Mouse (Mus musculus) intestine, postnatal 0 days (tissue): ENCODE data around the gene Olfr635. TPM values are rescaled to one million over a fixed set of nuclear protein-coding genes. Genes with fewer than 3 reads are reported as not detected.
A peak's percentile ranks its signal among the peaks of the same experiment; 100 is the strongest.
"Not testable (repeated sequence)": the region's sequence is repeated elsewhere in the genome, so short reads cannot be mapped to it uniquely, and the experiment has no call there.

Experiments used
- ATAC-seq: fragments of 200-750 bp; cut with Nextera tagmentation; 2 replicates; pipeline ENCODE4 v1.8.0; 2017; ENCODE audit warnings: mild to moderate bottlenecking, moderate TSS enrichment, moderate library complexity
- H3K27ac ChIP-seq: fragments of 300-500 bp; sonication (generic); 2 replicates; pipeline ENCODE4 v1.5.1; 2014; ENCODE audit warnings: mild to moderate bottlenecking, low read depth, low read length, moderate library complexity
- H3K27me3 ChIP-seq: fragments of 300-500 bp; sonication (generic); replicated peaks from 2 replicates; pipeline ENCODE4 v1.6.1; 2014; ENCODE audit warnings: low read length, mixed read lengths; ENCODE audit not compliant: control insufficient read depth, insufficient read depth
- H3K36me3 ChIP-seq: fragments of 300-500 bp; sonication (generic); 2 replicates; pipeline ENCODE4 v1.6.1; 2014; ENCODE audit warnings: mild to moderate bottlenecking, moderate library complexity; ENCODE audit not compliant: control insufficient read depth, insufficient read depth
- H3K4me1 ChIP-seq: fragments of 300-500 bp; sonication (generic); replicated peaks from 2 replicates; pipeline ENCODE4 v1.6.1; 2014; ENCODE audit warnings: antibody characterized with exemption, low read length, mixed read lengths; ENCODE audit not compliant: control insufficient read depth, insufficient read depth
- H3K4me2 ChIP-seq: fragments of 300-500 bp; sonication (generic); replicated peaks from 2 replicates; pipeline ENCODE4 v1.6.1; 2014; ENCODE audit warnings: low read depth, mild to moderate bottlenecking, moderate library complexity
- H3K4me3 ChIP-seq: fragments of 300-500 bp; sonication (generic); 2 replicates; pipeline ENCODE4 v1.5.1; 2014; ENCODE audit warnings: low read depth, low read length
- H3K9ac ChIP-seq: fragments of 300-500 bp; sonication (generic); 2 replicates; pipeline ENCODE4 v1.6.1; 2014; ENCODE audit warnings: mild to moderate bottlenecking, low read depth, low read length
- H3K9me3 ChIP-seq: fragments of 300-500 bp; sonication (generic); 2 replicates; pipeline ENCODE4 v1.6.1; 2016; ENCODE audit warnings: mixed run types; ENCODE audit not compliant: control insufficient read depth
- CTCF ChIP-seq: sonication (generic); IDR thresholded peaks from 2 replicates; pipeline ENCODE4 v1.5.1; 2016; ENCODE audit warnings: low read depth, mild to moderate bottlenecking, control low read depth, antibody characterized with exemption, moderate library complexity
- WGBS: fragments of 180-500 bp; shearing (Covaris S2); extraction: QIAGEN DNeasy Blood & Tissue Kit; methylation state at CpG from one replicate; pipeline ENCODE4 v1.1.7; 2014; 5-methylcytosine and 5-hydroxymethylcytosine counted together
- polyA plus RNA-seq: library from polyadenylated mRNA; unstranded; fragments of >200 nt; fragmentation: Nextera tagmentation; extraction: Ambion mirVana; gene quantifications from 2 replicates; pipeline ENCODE4 v1.2.1, GENCODE M21; 2015

Olfr635 gene
- not detected in 2 replicates for polyA plus RNA-seq

- no peak for ATAC-seq
- H3K27ac ChIP-seq: no peak within 1 kb of the TSS
- WGBS: 71% methylated on average over 1 of the region's 1 CpGs
- H3K4me2 ChIP-seq: no peak within 1 kb of the TSS
- TF ChIP-seq CTCF: no peak
- no peak within 1 kb of the TSS for H3K4me3 ChIP-seq
- H3K4me1 ChIP-seq: no peaks in the 10 kb centered on the region
- no peak within 1 kb of the TSS for H3K9ac ChIP-seq
- H3K9me3 ChIP-seq: no peaks in the 10 kb centered on the region
- H3K36me3 ChIP-seq: no peaks in the 10 kb centered on the region
- H3K27me3 ChIP-seq: no peaks in the 10 kb centered on the region
Measured at GRCm38 (mm10) chr7:103970852-103971251, at the start of gene Olfr635. Gene Olfr635, plus strand, starts transcription at chr7:103971152.

- TF ChIP-seq CTCF: no peak
- no peaks in the 10 kb centered on the region for H3K27me3 ChIP-seq
Measured at GRCm38 (mm10) chr7:103928525-103928924, 42.4 kb upstream of the Olfr635 start, which contains the start of gene Olfr631. Gene Olfr631, plus strand, starts transcription at chr7:103928825.

GRCm38 (mm10) chr7:103934264-103934663 is 36.7 kb upstream of the Olfr635 start, which contains the start of gene Olfr632:
Gene Olfr632, plus strand, starts transcription at chr7:103934347.
- Histone ChIP-seq H3K4me3 (no peak within 1 kb of the TSS), H3K4me1 (no peaks in the 10 kb centered on the region), H3K27ac (no peak within 1 kb of the TSS), H3K36me3 (no peaks in the 10 kb centered on the region), H3K4me2 (no peak within 1 kb of the TSS), H3K9me3 (no peaks in the 10 kb centered on the region), H3K27me3 (no peaks in the 10 kb centered on the region), H3K9ac (no peak within 1 kb of the TSS)
- no peak for ATAC-seq
- WGBS: 69% methylated on average over 2 of the region's 2 CpGs
- TF ChIP-seq CTCF: no peak

More at GRCm38 (mm10) chr7:103928525-103928924, 42.4 kb upstream of the Olfr635 start, which contains the start of gene Olfr631:
- ATAC-seq: no peak
- H3K27ac ChIP-seq: no peak within 1 kb of the TSS
- no peak within 1 kb of the TSS for H3K4me2 ChIP-seq
- no peak within 1 kb of the TSS for H3K9ac ChIP-seq
- no peaks in the 10 kb centered on the region for H3K9me3 ChIP-seq
- H3K36me3 ChIP-seq: no peaks in the 10 kb centered on the region
- H3K4me1 ChIP-seq: no peaks in the 10 kb centered on the region
- H3K4me3 ChIP-seq: no peak within 1 kb of the TSS

GRCm38 (mm10) chr7:103942730-103943129 is 28.2 kb upstream of the Olfr635 start:
- H3K4me3 ChIP-seq: no peak overlapping the region
- no peak for ATAC-seq
- 25% methylated on average over 2 of the region's 2 CpGs for WGBS

GRCm38 (mm10) chr7:103944137-103944536 is 26.8 kb upstream of the Olfr635 start, which contains the start of gene Olfr633:
Gene Olfr633, plus strand, starts transcription at chr7:103944437.
- Histone ChIP-seq H3K27me3 (no peaks in the 10 kb centered on the region), H3K9ac (no peak within 1 kb of the TSS), H3K36me3 (no peaks in the 10 kb centered on the region), H3K4me3 (no peak within 1 kb of the TSS), H3K4me1 (no peaks in the 10 kb centered on the region), H3K9me3 (no peaks in the 10 kb centered on the region), H3K27ac (no peak within 1 kb of the TSS), H3K4me2 (no peak within 1 kb of the TSS)
- ATAC-seq: no peak
- no peak for TF ChIP-seq CTCF

More at GRCm38 (mm10) chr7:103942730-103943129, 28.2 kb upstream of the Olfr635 start:
- peak; percentile 92 for TF ChIP-seq CTCF
- H3K4me2 ChIP-seq: no peak overlapping the region
- H3K36me3 ChIP-seq: no peaks in the 10 kb centered on the region
- H3K27me3 ChIP-seq: no peaks in the 10 kb centered on the region
- H3K9me3 ChIP-seq: no peaks in the 10 kb centered on the region
- H3K27ac ChIP-seq: no peak overlapping the region
- H3K4me1 ChIP-seq: no peaks in the 10 kb centered on the region
- H3K9ac ChIP-seq: no peak overlapping the region

- H3K27ac ChIP-seq, H3K4me1 ChIP-seq, H3K36me3 ChIP-seq, H3K4me3 ChIP-seq, H3K9me3 ChIP-seq, H3K27me3 ChIP-seq, ATAC-seq, H3K4me2 ChIP-seq, H3K9ac ChIP-seq: not testable (repeated sequence)
- WGBS: 96% methylated on average over 22 of the region's 22 CpGs
Measured at GRCm38 (mm10) chr7:103966873-103967272, 4.1 kb upstream of the Olfr635 start.

GRCm38 (mm10) chr7:103971782-103972181 is 830 bp downstream of the Olfr635 start:
- no peaks in the 10 kb centered on the region for H3K36me3 ChIP-seq
- H3K9ac ChIP-seq: no peak overlapping the region
- no peaks in the 10 kb centered on the region for H3K27me3 ChIP-seq
- no peak overlapping the region for H3K4me3 ChIP-seq
- H3K4me2 ChIP-seq: no peak overlapping the region
- H3K4me1 ChIP-seq: no peaks in the 10 kb centered on the region
- TF ChIP-seq CTCF: no peak
- no peak overlapping the region for H3K27ac ChIP-seq
- ATAC-seq: no peak
- WGBS: 41% methylated on average over 1 of the region's 1 CpGs
- H3K9me3 ChIP-seq: no peaks in the 10 kb centered on the region
